8 mouse cellular contexts compared by ENCODE assay signal in the genomic region with DNA sequence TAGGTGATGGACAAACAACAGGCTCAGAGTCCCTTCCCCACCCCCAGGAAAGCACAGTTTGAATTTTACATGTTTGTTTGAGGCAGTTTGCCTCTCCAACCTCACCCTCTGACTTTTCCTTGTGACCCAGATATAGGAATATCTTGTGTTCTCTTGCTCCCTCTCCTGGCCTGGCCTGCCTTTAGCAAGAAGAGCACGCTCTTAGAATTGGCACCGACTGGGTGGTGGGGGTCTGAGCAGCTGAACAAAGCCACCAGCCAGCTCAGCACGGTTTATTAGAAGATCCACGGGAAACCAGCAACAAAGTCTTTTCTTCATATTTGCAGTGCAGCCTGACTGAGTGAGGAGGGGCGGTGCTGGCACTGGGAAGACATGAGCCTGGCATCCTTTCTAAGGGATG.
DNase-seq lines count a peak whose midpoint lies in the region; ATAC-seq and TF ChIP-seq lines count a peak whose summit lies in the region.

No protein-coding gene starts in this region.

- peak; percentile 52 for TF ChIP-seq CTCF in ES-Bruce4 (IDR thresholded peaks at IDR 0.05; ENCODE audit: low read depth, low read length)

- no peak overlapping the region for H3K27ac ChIP-seq in ES-Bruce4 (ENCODE audit: insufficient read depth, low read length)
- H3K27ac ChIP-seq in forebrain, embryonic 10.5 days, result peak overlapping the region; percentile 65; the same call in 1 of the 2 replicates

- no peak for TF ChIP-seq EP300 in ES-Bruce4 (IDR thresholded peaks at IDR 0.05; ENCODE audit: insufficient read depth, low read depth, low read length)

- H3K9ac ChIP-seq in ES-Bruce4 (ENCODE audit: low read depth, poor library complexity, severe bottlenecking), result 0 out of 2 replicates have a peak overlapping the region, but pooled peaks have one; percentile 11

- peak overlapping the region; percentile 28; the same call in 1 of the 2 replicates for H3K4me3 ChIP-seq in ES-Bruce4 (ENCODE audit: low read depth, low read length)
- H3K4me3 ChIP-seq in forebrain, embryonic 10.5 days, result no peak overlapping the region

- no peaks in the 10 kb centered on the region for H3K36me3 ChIP-seq in ES-Bruce4 (ENCODE audit: control insufficient read depth, insufficient read depth, low read length, poor library complexity, severe bottlenecking)
- H3K36me3 ChIP-seq in forebrain, embryonic 10.5 days (replicated peaks), result no peaks in the 10 kb centered on the region

- peak; percentile 44 for DNase-seq in adrenal gland, postnatal 25 days
- DNase-seq in forebrain, embryonic 10.5 days (ENCODE audit: extremely low spot score, low spot score), result peak; percentile 64
- DNase-seq in heart, postnatal 10 days, result peak; percentile 75 to 84
- DNase-seq in kidney, postnatal 14 days, result peak; percentile 73
- peak; percentile 34 to 71 for DNase-seq in lung, adult 18-20 months
- DNase-seq in retina, postnatal 1 day, result peak; percentile 89

- no peaks in the 10 kb centered on the region for H3K27me3 ChIP-seq in ES-Bruce4 (ENCODE audit: control insufficient read depth, insufficient read depth, low read length, poor library complexity, severe bottlenecking)
- peaks cover 6% of the 10 kb centered on the region for H3K27me3 ChIP-seq in forebrain, embryonic 10.5 days (ENCODE audit: poor library complexity, severe bottlenecking)

- no peaks in the 10 kb centered on the region for H3K4me1 ChIP-seq in ES-Bruce4 (ENCODE audit: control insufficient read depth, insufficient read depth, low read length)
- H3K4me1 ChIP-seq in forebrain, embryonic 10.5 days, result peaks cover 36% of the 10 kb centered on the region

- no peak for ATAC-seq in megakaryocyte-erythroid progenitor cell, adult 5-6 weeks (replicated peaks; ENCODE audit: low FRiP score, low TSS enrichment, poor library complexity, severe bottlenecking)

- no peak for TF ChIP-seq POLR2A in ES-Bruce4 (IDR thresholded peaks at IDR 0.05; ENCODE audit: insufficient read depth, low read length)

- intact Hi-C loops in heart, postnatal 10 days (cut with DNase I), result loop anchor here (1.0 to 5.0 kb wide), 4 partner anchors 236 to 483 kb away; no protein-coding TSS in a partner anchor

- no peaks in the 10 kb centered on the region for H3K9me3 ChIP-seq in ES-Bruce4 (replicated peaks; ENCODE audit: control insufficient read depth, insufficient read depth, low read length, poor library complexity, severe bottlenecking)
- H3K9me3 ChIP-seq in forebrain, embryonic 10.5 days, result no peaks in the 10 kb centered on the region

- 17% methylated on average over 5 of the region's 5 CpGs for WGBS in forebrain, embryonic 10.5 days
